Mouse (Mus musculus): ENCODE measurements around the gene Rtl9.

DNA sequence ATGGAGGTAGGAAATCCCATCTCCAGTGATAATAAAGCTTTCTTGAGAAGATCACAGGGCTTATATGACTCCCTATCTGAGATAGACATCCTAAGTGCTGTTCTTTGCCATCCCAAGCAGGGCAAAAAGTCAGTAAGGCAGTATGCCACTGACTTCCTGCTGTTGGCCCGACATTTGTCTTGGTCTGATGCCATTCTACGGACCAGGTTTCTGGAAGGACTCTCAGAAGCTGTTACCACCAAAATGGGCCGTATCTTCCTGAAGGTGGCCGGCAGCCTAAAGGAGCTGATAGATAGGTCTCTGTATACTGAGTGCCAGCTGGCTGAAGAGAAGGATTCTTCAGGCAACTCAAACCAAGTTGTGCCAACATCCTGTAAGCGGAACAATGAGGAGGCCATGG, 3.8 kb downstream of the Rtl9 start:
- no peak for TF ChIP-seq CTCF (IDR thresholded peaks at IDR 0.05; ENCODE audit: low read depth, low read length)
- no peak for TF ChIP-seq POLR2A (IDR thresholded peaks at IDR 0.05; ENCODE audit: borderline replicate concordance, low read depth, low read length)
